Mouse (Mus musculus): ENCODE data around the gene A930004D18Rik. TPM values are rescaled to one million over a fixed set of nuclear protein-coding genes. Genes with fewer than 3 reads are reported as not detected.
"Not testable (repeated sequence)": the region's sequence is repeated elsewhere in the genome, so short reads cannot be mapped to it uniquely, and the experiment has no call there.

The A930004D18Rik gene
- total RNA-seq, 2 experiments from 2014 or later: 3.0 to 5.6 TPM

- no peak for DNase-seq
Measured at GRCm38 (mm10) chr2:18005137-18005536, 32.4 kb downstream of the A930004D18Rik start.

GRCm38 (mm10) chr2:18004286-18004685, 33.3 kb downstream of the A930004D18Rik start:
- DNase-seq: no peak

GRCm38 (mm10) chr2:18002306-18002705, 35.2 kb downstream of the A930004D18Rik start:
- no peak for DNase-seq

GRCm38 (mm10) chr2:17996858-17997257, 40.7 kb downstream of the A930004D18Rik start, which contains the start of gene H2al2a:
TSS of gene H2al2a (minus strand) at chr2:17996958.
- no peak for DNase-seq

GRCm38 (mm10) chr2:17989562-17989961, 48.0 kb downstream of the A930004D18Rik start:
- no peak for DNase-seq

GRCm38 (mm10) chr2:17989115-17989514, 48.4 kb downstream of the A930004D18Rik start:
- no peak for DNase-seq

GRCm38 (mm10) chr2:17986694-17987093, 50.8 kb downstream of the A930004D18Rik start:
- no peak for DNase-seq

- DNase-seq: no peak
Measured at GRCm38 (mm10) chr2:17984774-17985173, 52.8 kb downstream of the A930004D18Rik start.

- DNase-seq: no peak
Measured at GRCm38 (mm10) chr2:17982747-17983146, 54.8 kb downstream of the A930004D18Rik start.

- no peak for DNase-seq
Measured at GRCm38 (mm10) chr2:17978706-17979105, 58.8 kb downstream of the A930004D18Rik start.

GRCm38 (mm10) chr2:17978251-17978650, 59.3 kb downstream of the A930004D18Rik start:
- DNase-seq: not testable (repeated sequence)

- not testable (repeated sequence) for DNase-seq
Measured at GRCm38 (mm10) chr2:17977645-17978044, 59.9 kb downstream of the A930004D18Rik start.

GRCm38 (mm10) chr2:17975601-17976327, 61.8 kb downstream of the A930004D18Rik start:
- no peak for DNase-seq

Small RNAs within 50 kb of the gene (microRNA-seq; reads per million reads assigned to microRNA genes)
- 0.42 to 1.2 reads per million in 2 experiments for gene Mir7655

Other genes with a start within 250 kb of the A930004D18Rik start
- gene H2al2a, start 40.8 kb downstream of the A930004D18Rik start, total RNA-seq (2021): not detected
- 10 to 100 TPM; 17.2 to 17.3 TPM for gene Skida1, start 11.3 kb upstream of the A930004D18Rik start, total RNA-seq (2021)
- 10 to 100 TPM; 53.7 to 57.7 TPM for gene Mllt10, start 17.5 kb upstream of the A930004D18Rik start, total RNA-seq (2021)